Mouse (Mus musculus) lung, postnatal 0 days (tissue): Measurements from ENCODE around the gene Mlkl. TPM values are rescaled to one million over a fixed set of nuclear protein-coding genes. Genes with fewer than 3 reads are reported as not detected.

Source experiments
- ATAC-seq: fragments of 200-750 bp; cut with Nextera tagmentation; 2 replicates; pipeline ENCODE4 v1.8.0; 2017; ENCODE audit warnings: moderate library complexity
- DNase-seq: peaks from one replicate; pipeline ENCODE4 v3.0.0-alpha.2; 2016; ENCODE audit warnings: low spot score
- H3K27ac ChIP-seq: fragments of 300-500 bp; sonication (generic); 2 replicates; pipeline ENCODE4 v1.5.1; 2014; ENCODE audit warnings: antibody characterized with exemption, mild to moderate bottlenecking, low read length, mixed read lengths
- H3K27me3 ChIP-seq: fragments of 300-500 bp; sonication (generic); replicated peaks from 2 replicates; pipeline ENCODE4 v1.6.1; 2014; ENCODE audit warnings: low read length, mixed read lengths; ENCODE audit not compliant: insufficient read depth
- H3K36me3 ChIP-seq: fragments of 300-500 bp; sonication (generic); 2 replicates; pipeline ENCODE4 v1.6.1; 2014; ENCODE audit warnings: low read length, mixed read lengths; ENCODE audit not compliant: insufficient read depth
- H3K4me1 ChIP-seq: fragments of 300-500 bp; sonication (generic); 2 replicates; pipeline ENCODE4 v1.6.1; 2014; ENCODE audit warnings: antibody characterized with exemption, low read depth, low read length, mixed read lengths; ENCODE audit not compliant: insufficient read depth
- H3K4me2 ChIP-seq: fragments of 300-500 bp; sonication (generic); replicated peaks from 2 replicates; pipeline ENCODE4 v1.6.1; 2014; ENCODE audit warnings: low read depth, mild to moderate bottlenecking, low read length, moderate library complexity, mixed read lengths
- H3K4me3 ChIP-seq: fragments of 300-500 bp; sonication (generic); 2 replicates; pipeline ENCODE4 v1.5.1; 2014; ENCODE audit warnings: low read depth, low read length
- H3K9ac ChIP-seq: fragments of 300-500 bp; sonication (generic); replicated peaks from 2 replicates; pipeline ENCODE4 v1.6.1; 2014; ENCODE audit warnings: low read depth, mild to moderate bottlenecking
- H3K9me3 ChIP-seq: fragments of 300-500 bp; sonication (generic); 2 replicates; pipeline ENCODE4 v1.6.1; 2016; ENCODE audit warnings: low read length, mixed read lengths
- CTCF ChIP-seq: IDR thresholded peaks from 2 replicates; pipeline ENCODE4 v1.5.1; 2016; ENCODE audit warnings: antibody characterized with exemption, mild to moderate bottlenecking
- EP300 ChIP-seq: IDR thresholded peaks from 2 replicates; pipeline ENCODE4 v1.6.1; 2016; ENCODE audit warnings: antibody characterized with exemption, mild to moderate bottlenecking, control low read depth
- WGBS: fragments of 180-500 bp; shearing (Covaris S2); extraction: QIAGEN DNeasy Blood & Tissue Kit; methylation state at CpG from one replicate; pipeline ENCODE4 v1.1.7; 2014; 5-methylcytosine and 5-hydroxymethylcytosine counted together
- polyA plus RNA-seq: library from polyadenylated mRNA; unstranded; fragments of >200 nt; fragmentation: Nextera tagmentation; extraction: Ambion mirVana; gene quantifications from 2 replicates; pipeline ENCODE4 v1.2.1, GENCODE M21; 2015

Gene Mlkl
- polyA plus RNA-seq, 1 experiment from 2014 or later = 5.2 TPM

GRCm38 (mm10) chr8:111264693-111265220, 73.2 kb downstream of the Mlkl start:
- no peak overlapping the region for H3K4me2 ChIP-seq
- H3K4me3 ChIP-seq = no peak overlapping the region
- H3K27ac ChIP-seq = no peak overlapping the region
- H3K4me1 ChIP-seq = no peaks in the 10 kb centered on the region
- H3K9me3 ChIP-seq = no peaks in the 10 kb centered on the region
- no peaks in the 10 kb centered on the region for H3K27me3 ChIP-seq
- 75% methylated on average over 2 of the region's 2 CpGs for WGBS
- ATAC-seq = no peak
- no peak overlapping the region for H3K9ac ChIP-seq
- TF ChIP-seq EP300 = no peak
- TF ChIP-seq CTCF = no peak
- no peak for DNase-seq
- no peaks in the 10 kb centered on the region for H3K36me3 ChIP-seq

DNA sequence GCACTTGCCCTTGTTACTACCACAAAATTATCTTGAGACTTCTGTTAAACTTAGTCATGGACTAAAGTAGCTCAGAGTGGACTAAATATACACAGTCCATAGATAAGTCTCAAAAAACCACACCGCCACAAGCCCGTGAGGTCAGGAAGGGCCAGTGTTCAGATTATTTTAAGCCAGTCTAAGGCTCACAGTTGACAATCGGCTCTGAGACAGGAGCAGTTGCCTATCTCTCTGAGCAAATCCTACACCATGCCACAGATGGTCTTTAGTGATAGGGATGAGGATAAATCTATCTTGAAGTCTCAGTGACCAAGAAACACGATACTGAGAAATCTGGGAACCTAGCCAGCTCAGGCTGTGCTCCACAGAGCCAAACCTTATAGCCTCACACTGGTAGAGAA, 76.0 kb downstream of the Mlkl start:
- ATAC-seq (no peak), DNase-seq (no peak)
- Histone ChIP-seq H3K4me2 (no peak overlapping the region), H3K27me3 (no peaks in the 10 kb centered on the region), H3K4me3 (no peak overlapping the region), H3K9ac (no peak overlapping the region), H3K9me3 (no peaks in the 10 kb centered on the region), H3K36me3 (no peaks in the 10 kb centered on the region), H3K27ac (no peak overlapping the region), H3K4me1 (no peaks in the 10 kb centered on the region)
- TF ChIP-seq CTCF (no peak), EP300 (no peak)
- 38% methylated on average over 4 of the region's 4 CpGs for WGBS

Other genes with a start within 250 kb of the Mlkl start
- gene Clec18a, start 245.8 kb downstream of the Mlkl start, polyA plus RNA-seq = not detected in 2 replicates
- gene Pdpr, start 243.5 kb downstream of the Mlkl start, polyA plus RNA-seq = 6.5 and 7.1 TPM in 2 replicates
- gene Glg1, start 79.0 kb downstream of the Mlkl start, polyA plus RNA-seq = 41.6 and 50.5 TPM in 2 replicates
- 10.5 and 13.4 TPM in 2 replicates for gene Rfwd3, start 38.0 kb downstream of the Mlkl start, polyA plus RNA-seq
- gene Fa2h, start 55.6 kb upstream of the Mlkl start, polyA plus RNA-seq = 0.05 and 0.12 TPM in 2 replicates
- gene Wdr59, start 183.9 kb upstream of the Mlkl start, polyA plus RNA-seq = 2.3 and 2.9 TPM in 2 replicates
- gene Znrf1, start 197.9 kb upstream of the Mlkl start, polyA plus RNA-seq = 24.5 and 31.6 TPM in 2 replicates